Mouse (Mus musculus): ENCODE measurements around the gene Pih1d1. TPM values are rescaled to one million over a fixed set of nuclear protein-coding genes. Genes with fewer than 3 reads are reported as not detected.
"Not testable (repeated sequence)": the region's sequence is repeated elsewhere in the genome, so short reads cannot be mapped to it uniquely, and the experiment has no call there.

The Pih1d1 gene
- polyA plus RNA-seq, 1 experiment from 2014 or later: 86.2 TPM

GRCm38 (mm10) chr7:45124224-45125143 is 29.6 kb upstream of the Pih1d1 start, which contains the start of gene Rps11:
Gene Rps11, minus strand, starts transcription at chr7:45124439.
- DNase-seq (ENCODE audit: low spot score) (peak; percentile 99), ATAC-seq (replicated peaks; ENCODE audit: low FRiP score) (peak; percentile 77)
- Histone ChIP-seq H3K27ac (ENCODE audit: low read depth, low read length) (peak within 1 kb of the TSS; percentile 100), H3K4me3 (ENCODE audit: low read depth, low read length) (peak within 1 kb of the TSS; percentile 99), H3K27me3 (replicated peaks; ENCODE audit: control insufficient read depth, insufficient read depth, low read length) (no peaks in the 10 kb centered on the region), H3K9ac (ENCODE audit: low read depth, low read length) (peak within 1 kb of the TSS; percentile 100), H3K4me2 (peak within 1 kb of the TSS; percentile 97), H3K4me1 (replicated peaks; ENCODE audit: control insufficient read depth, insufficient read depth, low read length) (peaks cover 44% of the 10 kb centered on the region), H3K36me3 (ENCODE audit: control insufficient read depth, insufficient read depth, low read length) (peaks cover 52% of the 10 kb centered on the region), H3K9me3 (ENCODE audit: control insufficient read depth, low read length) (no peaks in the 10 kb centered on the region)
- whole genome bisulfite sequencing: under 1% methylated on average over 59 of the region's 59 CpGs

GRCm38 (mm10) chr7:45125144-45125600 is 28.9 kb upstream of the Pih1d1 start:
- H3K27ac ChIP-seq (ENCODE audit: low read depth, low read length): peak overlapping the region; percentile 100
- peak overlapping the region; percentile 100 for H3K9ac ChIP-seq (ENCODE audit: low read depth, low read length)
- peaks cover 51% of the 10 kb centered on the region for H3K4me1 ChIP-seq (replicated peaks; ENCODE audit: control insufficient read depth, insufficient read depth, low read length)
- H3K4me3 ChIP-seq (ENCODE audit: low read depth, low read length): peak overlapping the region; percentile 99; the same call in 1 of the 2 replicates
- H3K4me2 ChIP-seq: peak overlapping the region; percentile 97
- H3K36me3 ChIP-seq (ENCODE audit: control insufficient read depth, insufficient read depth, low read length): peaks cover 50% of the 10 kb centered on the region
- DNase-seq (ENCODE audit: low spot score) (no peak), ATAC-seq (replicated peaks; ENCODE audit: low FRiP score) (no peak; the same call in 1 of the 2 replicates)
- H3K9me3 ChIP-seq (ENCODE audit: control insufficient read depth, low read length): no peaks in the 10 kb centered on the region
- H3K27me3 ChIP-seq (replicated peaks; ENCODE audit: control insufficient read depth, insufficient read depth, low read length): no peaks in the 10 kb centered on the region
- 15% methylated on average over 7 of the region's 7 CpGs for WGBS

- peaks cover 50% of the 10 kb centered on the region for H3K36me3 ChIP-seq (ENCODE audit: control insufficient read depth, insufficient read depth, low read length)
- H3K9me3 ChIP-seq (ENCODE audit: control insufficient read depth, low read length); H3K27me3 ChIP-seq (replicated peaks; ENCODE audit: control insufficient read depth, insufficient read depth, low read length); ATAC-seq (replicated peaks; ENCODE audit: low FRiP score); DNase-seq (ENCODE audit: low spot score): not testable (repeated sequence)
- peak overlapping the region; percentile 97 for H3K4me2 ChIP-seq
- peak overlapping the region; percentile 100 for H3K27ac ChIP-seq (ENCODE audit: low read depth, low read length)
- H3K9ac ChIP-seq (ENCODE audit: low read depth, low read length): peak overlapping the region; percentile 100
- 61% methylated on average over 5 of the region's 5 CpGs for WGBS
- peak overlapping the region; percentile 99 for H3K4me3 ChIP-seq (ENCODE audit: low read depth, low read length)
- H3K4me1 ChIP-seq (replicated peaks; ENCODE audit: control insufficient read depth, insufficient read depth, low read length): peaks cover 52% of the 10 kb centered on the region
These were observed 28.5 kb upstream of the Pih1d1 start for GRCm38 (mm10) chr7:45125649-45126048.

GRCm38 (mm10) chr7:45126147-45126843 is 27.8 kb upstream of the Pih1d1 start:
- ATAC-seq (replicated peaks; ENCODE audit: low FRiP score): no peak
- Histone ChIP-seq H3K4me3 (ENCODE audit: low read depth, low read length) (peak overlapping the region; percentile 99), H3K4me2 (peak overlapping the region; percentile 97), H3K36me3 (ENCODE audit: control insufficient read depth, insufficient read depth, low read length) (peaks cover 45% of the 10 kb centered on the region), H3K27me3 (replicated peaks; ENCODE audit: control insufficient read depth, insufficient read depth, low read length) (no peaks in the 10 kb centered on the region), H3K9me3 (ENCODE audit: control insufficient read depth, low read length) (no peaks in the 10 kb centered on the region), H3K4me1 (replicated peaks; ENCODE audit: control insufficient read depth, insufficient read depth, low read length) (peaks cover 51% of the 10 kb centered on the region), H3K27ac (ENCODE audit: low read depth, low read length) (peak overlapping the region; percentile 100), H3K9ac (ENCODE audit: low read depth, low read length) (peak overlapping the region; percentile 100)
- 61% methylated on average over 17 of the region's 17 CpGs for whole genome bisulfite sequencing
- DNase-seq (ENCODE audit: low spot score): no peak

GRCm38 (mm10) chr7:45126844-45127699 is 27.0 kb upstream of the Pih1d1 start:
- ATAC-seq (replicated peaks; ENCODE audit: low FRiP score) (no peak), DNase-seq (ENCODE audit: low spot score) (no peak)
- Histone ChIP-seq H3K9me3 (ENCODE audit: control insufficient read depth, low read length) (no peaks in the 10 kb centered on the region), H3K4me1 (replicated peaks; ENCODE audit: control insufficient read depth, insufficient read depth, low read length) (peaks cover 43% of the 10 kb centered on the region), H3K4me3 (ENCODE audit: low read depth, low read length) (peak overlapping the region; percentile 99), H3K9ac (ENCODE audit: low read depth, low read length) (peak overlapping the region; percentile 100), H3K4me2 (peak overlapping the region; percentile 97), H3K27me3 (replicated peaks; ENCODE audit: control insufficient read depth, insufficient read depth, low read length) (no peaks in the 10 kb centered on the region), H3K36me3 (ENCODE audit: control insufficient read depth, insufficient read depth, low read length) (peaks cover 37% of the 10 kb centered on the region), H3K27ac (ENCODE audit: low read depth, low read length) (peak overlapping the region; percentile 100)
- WGBS: 17% methylated on average over 21 of the region's 21 CpGs

GRCm38 (mm10) chr7:45127700-45128224 is 26.3 kb upstream of the Pih1d1 start:
- H3K4me2 ChIP-seq: peak overlapping the region; percentile 97
- no peaks in the 10 kb centered on the region for H3K9me3 ChIP-seq (ENCODE audit: control insufficient read depth, low read length)
- H3K27ac ChIP-seq (ENCODE audit: low read depth, low read length): peak overlapping the region; percentile 100
- peak overlapping the region; percentile 100 for H3K9ac ChIP-seq (ENCODE audit: low read depth, low read length)
- H3K4me3 ChIP-seq (ENCODE audit: low read depth, low read length): peak overlapping the region; percentile 99
- peaks cover 30% of the 10 kb centered on the region for H3K36me3 ChIP-seq (ENCODE audit: control insufficient read depth, insufficient read depth, low read length)
- 0% methylated on average over 6 of the region's 6 CpGs for WGBS
- H3K27me3 ChIP-seq (replicated peaks; ENCODE audit: control insufficient read depth, insufficient read depth, low read length): no peaks in the 10 kb centered on the region
- ATAC-seq (replicated peaks; ENCODE audit: low FRiP score) (no peak), DNase-seq (ENCODE audit: low spot score) (no peak)
- H3K4me1 ChIP-seq (replicated peaks; ENCODE audit: control insufficient read depth, insufficient read depth, low read length): peaks cover 37% of the 10 kb centered on the region

- H3K4me1 ChIP-seq (replicated peaks; ENCODE audit: control insufficient read depth, insufficient read depth, low read length): peaks cover 32% of the 10 kb centered on the region
- peak within 1 kb of the TSS; percentile 99 for H3K4me3 ChIP-seq (ENCODE audit: low read depth, low read length)
- H3K9me3 ChIP-seq (ENCODE audit: control insufficient read depth, low read length): no peaks in the 10 kb centered on the region
- WGBS: under 1% methylated on average over 48 of the region's 48 CpGs
- H3K36me3 ChIP-seq (ENCODE audit: control insufficient read depth, insufficient read depth, low read length): peaks cover 25% of the 10 kb centered on the region
- peak; percentile 92 for DNase-seq (ENCODE audit: low spot score)
- H3K9ac ChIP-seq (ENCODE audit: low read depth, low read length): peak within 1 kb of the TSS; percentile 100
- no peaks in the 10 kb centered on the region for H3K27me3 ChIP-seq (replicated peaks; ENCODE audit: control insufficient read depth, insufficient read depth, low read length)
- peak within 1 kb of the TSS; percentile 100 for H3K27ac ChIP-seq (ENCODE audit: low read depth, low read length)
- peak within 1 kb of the TSS; percentile 97 for H3K4me2 ChIP-seq
- ATAC-seq (replicated peaks; ENCODE audit: low FRiP score): peak; percentile 82
These were observed 25.4 kb upstream of the Pih1d1 start, which contains the start of gene Rpl13a for GRCm38 (mm10) chr7:45128624-45129246. Gene Rpl13a, minus strand, starts transcription at chr7:45128761.

Data from liver, embryonic 11.5 days (tissue).